Mouse (Mus musculus): Measurements from ENCODE around the gene Olfr286. TPM values are rescaled to one million over a fixed set of nuclear protein-coding genes. Genes with fewer than 3 reads are reported as not detected.

Olfr286 gene
- not detected for polyA plus RNA-seq (2014; fragmentation: Illumina TruSeq; extraction: RNeasy Lipid Tissue Mini Kit (QIAGEN cat#74804); ENCODE audit: low read depth, low replicate concordance)

GRCm38 (mm10) chr15:98234350-98234749 lies at the start of gene Olfr286:
Olfr286 (minus strand) TSS chr15:98234450.

GRCm38 (mm10) chr15:98257193-98257592 lies 22.9 kb upstream of the Olfr286 start, which contains the start of gene H1fnt:
H1fnt (minus strand) TSS chr15:98257293.

GRCm38 (mm10) chr15:98220877-98221276 lies 13.4 kb downstream of the Olfr286 start, which contains the start of the genes Gm44579 and Olfr287:
Gm44579 (minus strand) TSS chr15:98220977.
Olfr287 (minus strand) TSS chr15:98221056.

GRCm38 (mm10) chr15:98195442-98195841 lies 38.8 kb downstream of the Olfr286 start, which contains the start of gene Olfr288:
Olfr288 (minus strand) TSS chr15:98195542.

Other genes starting within 250 kb of the Olfr286 start
- gene Col2a1, start 229.8 kb downstream of the Olfr286 start, polyA plus RNA-seq (2014; fragmentation: Illumina TruSeq; extraction: RNeasy Lipid Tissue Mini Kit (QIAGEN cat#74804); ENCODE audit: low read depth, low replicate concordance) = not detected
- 729 TPM for gene Pfkm, start 141.9 kb downstream of the Olfr286 start, polyA plus RNA-seq (2014; fragmentation: Illumina TruSeq; extraction: RNeasy Lipid Tissue Mini Kit (QIAGEN cat#74804); ENCODE audit: low read depth, low replicate concordance)
- gene Senp1, start 140.7 kb downstream of the Olfr286 start, polyA plus RNA-seq (2014; fragmentation: Illumina TruSeq; extraction: RNeasy Lipid Tissue Mini Kit (QIAGEN cat#74804); ENCODE audit: low read depth, low replicate concordance) = 10.9 TPM
- 96.2 TPM for gene Asb8, start 68.8 kb downstream of the Olfr286 start, polyA plus RNA-seq (2014; fragmentation: Illumina TruSeq; extraction: RNeasy Lipid Tissue Mini Kit (QIAGEN cat#74804); ENCODE audit: low read depth, low replicate concordance)
- 0.42 TPM for gene Ccdc184, start 67.3 kb downstream of the Olfr286 start, polyA plus RNA-seq (2014; fragmentation: Illumina TruSeq; extraction: RNeasy Lipid Tissue Mini Kit (QIAGEN cat#74804); ENCODE audit: low read depth, low replicate concordance)
- not detected for gene Olfr288, start 38.9 kb downstream of the Olfr286 start, polyA plus RNA-seq (2014; fragmentation: Illumina TruSeq; extraction: RNeasy Lipid Tissue Mini Kit (QIAGEN cat#74804); ENCODE audit: low read depth, low replicate concordance)
- not detected for gene Gm44579, start 13.5 kb downstream of the Olfr286 start, polyA plus RNA-seq (2014; fragmentation: Illumina TruSeq; extraction: RNeasy Lipid Tissue Mini Kit (QIAGEN cat#74804); ENCODE audit: low read depth, low replicate concordance)
- not detected for gene Olfr287, start 13.4 kb downstream of the Olfr286 start, polyA plus RNA-seq (2014; fragmentation: Illumina TruSeq; extraction: RNeasy Lipid Tissue Mini Kit (QIAGEN cat#74804); ENCODE audit: low read depth, low replicate concordance)
- gene H1fnt, start 22.8 kb upstream of the Olfr286 start, polyA plus RNA-seq (2014; fragmentation: Illumina TruSeq; extraction: RNeasy Lipid Tissue Mini Kit (QIAGEN cat#74804); ENCODE audit: low read depth, low replicate concordance) = not detected
- 5.4 TPM for gene Zfp641, start 61.7 kb upstream of the Olfr286 start, polyA plus RNA-seq (2014; fragmentation: Illumina TruSeq; extraction: RNeasy Lipid Tissue Mini Kit (QIAGEN cat#74804); ENCODE audit: low read depth, low replicate concordance)
- not detected for gene Olfr285, start 82.9 kb upstream of the Olfr286 start, polyA plus RNA-seq (2014; fragmentation: Illumina TruSeq; extraction: RNeasy Lipid Tissue Mini Kit (QIAGEN cat#74804); ENCODE audit: low read depth, low replicate concordance)
- gene Olfr284, start 106.5 kb upstream of the Olfr286 start, polyA plus RNA-seq (2014; fragmentation: Illumina TruSeq; extraction: RNeasy Lipid Tissue Mini Kit (QIAGEN cat#74804); ENCODE audit: low read depth, low replicate concordance) = not detected
- gene Olfr283, start 146.5 kb upstream of the Olfr286 start, polyA plus RNA-seq (2014; fragmentation: Illumina TruSeq; extraction: RNeasy Lipid Tissue Mini Kit (QIAGEN cat#74804); ENCODE audit: low read depth, low replicate concordance) = not detected
- gene Olfr282, start 196.8 kb upstream of the Olfr286 start, polyA plus RNA-seq (2014; fragmentation: Illumina TruSeq; extraction: RNeasy Lipid Tissue Mini Kit (QIAGEN cat#74804); ENCODE audit: low read depth, low replicate concordance) = not detected
- gene Olfr281, start 218.1 kb upstream of the Olfr286 start, polyA plus RNA-seq (2014; fragmentation: Illumina TruSeq; extraction: RNeasy Lipid Tissue Mini Kit (QIAGEN cat#74804); ENCODE audit: low read depth, low replicate concordance) = not detected
- not detected for gene OR5BS1P, start 235.4 kb upstream of the Olfr286 start, polyA plus RNA-seq (2014; fragmentation: Illumina TruSeq; extraction: RNeasy Lipid Tissue Mini Kit (QIAGEN cat#74804); ENCODE audit: low read depth, low replicate concordance)
- not detected for gene Lalba, start 248.3 kb upstream of the Olfr286 start, polyA plus RNA-seq (2014; fragmentation: Illumina TruSeq; extraction: RNeasy Lipid Tissue Mini Kit (QIAGEN cat#74804); ENCODE audit: low read depth, low replicate concordance)

All from heart, adult 10 weeks (tissue).